Mouse (Mus musculus) left cerebral cortex, adult 8-10 months (tissue): Measurements from ENCODE around the gene Rassf7. TPM values are rescaled to one million over a fixed set of nuclear protein-coding genes. Genes with fewer than 3 reads are reported as not detected.

Source experiments
- DNase-seq, 2 experiments: peaks; one replicate each; pipeline ENCODE4 v3.0.0; 2022; ENCODE audit warnings: low spot score in 2 of 2
- total RNA-seq, 4 experiments: library from RNA; stranded (reverse); gene quantifications; 2 replicates each; pipeline ENCODE4 v1.2.4; 2022

The Rassf7 gene
- total RNA-seq, 4 experiments from 2014 or later = 0.89 to 2.7 (median 2.4) TPM

DNA sequence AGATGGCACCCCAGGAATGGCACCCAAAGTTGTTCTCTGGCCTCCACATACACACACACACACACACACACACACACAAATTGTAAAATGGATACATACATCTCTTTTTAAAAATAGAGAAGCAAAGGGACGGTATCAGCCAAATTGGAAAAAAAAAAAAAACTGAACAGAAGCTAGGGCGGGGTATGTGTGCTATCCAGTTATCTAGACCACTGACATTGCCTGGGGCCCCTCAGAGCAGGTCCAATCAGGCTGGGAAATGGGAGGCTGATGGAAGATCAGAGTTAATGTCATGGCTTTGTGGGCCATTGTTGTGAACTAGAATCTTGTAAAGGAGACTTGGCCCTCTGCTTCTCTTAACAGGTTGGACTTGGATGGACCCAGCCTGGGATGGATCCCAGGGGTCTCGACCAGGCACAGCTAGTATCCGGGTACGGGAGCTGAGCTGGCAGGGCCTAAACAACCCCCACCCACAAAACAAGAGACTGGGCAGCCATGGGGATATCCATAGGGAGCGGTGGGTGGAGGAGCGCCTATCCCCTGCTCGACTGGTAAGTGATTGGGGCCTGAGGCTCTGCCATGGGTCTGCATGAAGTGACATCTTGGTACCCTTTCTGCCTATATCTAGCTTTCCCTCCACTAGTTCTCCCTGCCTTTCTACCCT, 18.9 kb upstream of the Rassf7 start:
- no peak for DNase-seq

GRCm38 (mm10) chr7:141198121-141198520, 17.5 kb upstream of the Rassf7 start:
- DNase-seq = no peak

GRCm38 (mm10) chr7:141204546-141204945, 11.1 kb upstream of the Rassf7 start:
- DNase-seq = no peak

GRCm38 (mm10) chr7:141205504-141205903, 10.2 kb upstream of the Rassf7 start:
- no peak for DNase-seq

DNA sequence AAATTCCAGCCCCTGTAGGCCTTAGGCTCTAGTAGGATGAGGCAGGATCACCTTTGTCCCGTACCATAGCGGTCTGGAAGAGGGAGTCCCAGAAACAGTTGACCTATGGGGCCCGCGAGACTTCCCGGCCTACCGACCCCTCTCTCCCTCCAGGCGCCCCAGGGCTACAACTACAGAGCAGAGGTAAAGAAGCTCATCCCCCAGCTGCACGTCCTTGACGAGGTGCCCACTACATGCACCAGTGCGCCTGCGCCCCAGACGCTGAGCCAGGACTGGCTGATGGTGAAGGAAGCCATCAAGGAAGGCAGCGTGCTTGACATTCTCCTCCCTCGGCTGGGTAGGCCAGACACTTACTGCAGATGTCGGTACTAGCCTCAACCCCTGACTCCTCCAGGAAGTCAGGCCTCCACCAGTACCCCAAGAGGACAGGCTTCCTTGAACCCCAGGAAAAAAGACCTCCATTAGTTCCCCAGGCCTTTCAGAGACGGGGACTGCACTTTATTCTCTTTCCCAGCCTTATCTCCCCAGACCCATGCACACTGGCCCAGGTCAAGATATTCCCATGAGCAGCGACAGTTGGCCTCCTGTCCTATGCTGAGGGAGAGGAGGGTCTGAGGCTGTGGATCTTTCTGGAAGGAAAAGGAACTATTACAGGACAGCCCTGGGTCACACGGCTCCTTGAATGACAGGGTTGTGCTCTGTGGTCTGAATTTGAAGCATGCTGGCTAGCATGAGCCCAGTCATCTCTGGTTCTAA, 9.3 kb upstream of the Rassf7 start:
- DNase-seq = no peak

DNA sequence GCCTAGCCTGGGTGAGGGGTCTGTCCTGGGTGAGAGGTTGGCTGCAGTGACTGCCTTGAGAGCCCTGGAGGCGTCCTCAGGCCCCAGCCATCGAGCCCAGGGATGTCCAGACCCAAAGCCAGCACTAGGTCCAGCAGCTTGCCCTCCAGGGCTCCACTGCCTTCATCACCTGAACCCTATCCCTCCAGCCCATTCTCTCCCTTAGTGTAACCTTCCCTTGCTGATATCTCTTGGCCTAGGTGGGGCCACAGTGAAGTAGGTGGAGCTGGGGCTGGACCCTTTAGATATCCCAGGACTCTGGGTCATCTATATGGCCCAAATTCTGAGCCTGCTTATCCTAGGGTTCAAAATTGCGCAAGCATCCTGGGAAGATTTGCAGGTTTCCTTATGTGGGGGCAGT, 6.1 kb upstream of the Rassf7 start:
- no peak for DNase-seq

- no peak for DNase-seq
Observed at GRCm38 (mm10) chr7:141210137-141210536, 5.5 kb upstream of the Rassf7 start.

- DNase-seq = no peak
Observed at GRCm38 (mm10) chr7:141210606-141211131, 5.0 kb upstream of the Rassf7 start.

GRCm38 (mm10) chr7:141213133-141213532, 2.5 kb upstream of the Rassf7 start:
- no peak for DNase-seq

- no peak for DNase-seq
Observed at GRCm38 (mm10) chr7:141213605-141214235, 1.9 kb upstream of the Rassf7 start, which contains the start of gene Lmntd2. Lmntd2 (minus strand) TSS chr7:141214080.

GRCm38 (mm10) chr7:141214310-141214709, 1.4 kb upstream of the Rassf7 start:
- DNase-seq = no peak

DNA sequence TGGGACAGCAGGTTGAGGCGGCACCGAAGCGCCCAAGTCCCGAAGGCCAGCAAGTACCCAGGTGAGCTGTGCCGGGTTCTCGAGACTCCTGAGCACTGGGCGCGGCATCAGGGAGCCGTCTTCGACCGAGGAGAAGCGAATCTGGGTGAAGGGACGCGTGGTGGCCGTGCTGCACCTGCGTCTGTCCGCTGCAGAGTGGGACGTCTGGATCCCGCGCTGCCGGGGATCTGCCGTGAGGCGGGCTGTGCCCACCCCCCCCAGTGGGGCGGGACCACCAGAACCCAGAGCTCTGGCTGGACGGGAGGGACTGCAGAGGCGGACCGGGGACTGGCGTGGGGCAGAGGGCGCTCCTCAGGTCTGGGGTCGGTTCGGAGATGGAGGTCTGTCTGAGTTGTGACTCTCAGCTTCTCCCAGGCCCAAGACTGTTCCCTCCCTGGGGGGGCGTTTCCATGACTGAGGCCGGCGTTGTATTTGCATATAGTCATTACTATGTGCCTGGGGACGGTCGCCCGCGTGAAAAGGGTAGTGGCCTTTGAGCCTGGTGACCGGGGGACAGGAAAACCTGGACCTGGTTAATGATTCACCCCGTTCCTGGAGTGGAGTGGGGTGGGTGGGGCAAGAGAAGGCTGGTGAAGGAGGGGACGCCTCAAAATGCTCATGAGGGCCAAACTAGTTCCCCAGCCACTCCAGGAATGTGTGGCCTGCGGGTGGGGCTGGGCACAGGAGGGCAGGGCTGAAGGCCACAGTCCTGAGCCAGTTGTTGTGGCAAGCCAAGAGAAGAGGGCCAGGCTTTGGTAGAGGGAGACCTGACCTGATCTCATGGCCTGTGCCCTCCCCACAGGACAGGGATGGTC, 447 bp downstream of the Rassf7 start:
- DNase-seq = no peak

- DNase-seq = no peak
Observed at GRCm38 (mm10) chr7:141216894-141217293, 1.2 kb downstream of the Rassf7 start.

GRCm38 (mm10) chr7:141217343-141218013, 1.8 kb downstream of the Rassf7 start:
- DNase-seq = no peak

DNA sequence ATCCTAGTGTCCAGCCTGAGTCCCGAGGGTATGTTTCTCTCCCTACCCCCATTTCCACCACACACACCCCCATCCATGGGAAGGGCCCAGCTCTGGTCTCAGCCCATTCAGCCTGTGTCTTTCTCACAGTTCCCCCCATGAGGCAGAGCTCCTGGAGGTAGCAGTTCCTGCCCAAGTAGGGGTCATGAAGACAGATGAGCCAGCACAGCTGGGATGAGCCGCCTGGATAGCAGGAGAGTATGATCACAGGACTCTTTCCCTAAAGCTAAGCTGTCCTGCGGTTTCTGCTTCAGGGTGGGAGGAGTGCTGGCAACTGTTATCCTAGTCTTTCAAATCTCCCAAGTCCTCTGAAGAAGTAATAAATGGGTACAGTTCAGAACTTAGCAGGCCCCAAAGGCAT, 2.5 kb downstream of the Rassf7 start:
- DNase-seq = no peak

DNA sequence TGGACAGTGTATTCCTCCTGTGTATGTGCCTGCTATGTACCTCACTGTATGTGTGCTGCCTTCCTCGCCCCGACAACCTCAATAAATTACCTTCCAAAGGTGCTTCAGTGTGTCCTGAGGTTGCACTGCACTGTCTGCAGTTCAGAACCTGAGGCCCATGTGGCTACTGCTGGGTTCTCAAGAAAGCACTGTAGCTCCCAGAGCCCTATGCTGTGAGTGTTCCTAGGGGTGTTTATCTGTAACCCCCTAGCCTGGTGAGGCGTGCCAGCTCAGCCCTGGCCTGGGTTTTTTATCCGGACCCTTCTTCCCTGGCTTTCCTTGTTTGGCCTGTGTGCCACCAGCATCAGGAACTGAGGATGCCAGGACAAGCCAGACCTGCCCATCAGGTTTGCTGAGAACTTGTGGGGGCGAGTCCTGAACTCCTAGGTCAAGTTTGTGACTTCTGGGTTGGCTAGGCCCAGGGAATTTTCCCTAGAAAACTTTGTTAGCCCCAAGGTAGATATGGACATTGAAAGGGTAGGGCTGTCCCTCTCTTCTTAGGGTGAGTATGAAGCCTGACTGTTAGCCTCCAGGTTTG, 3.0 kb downstream of the Rassf7 start:
- no peak for DNase-seq

DNA sequence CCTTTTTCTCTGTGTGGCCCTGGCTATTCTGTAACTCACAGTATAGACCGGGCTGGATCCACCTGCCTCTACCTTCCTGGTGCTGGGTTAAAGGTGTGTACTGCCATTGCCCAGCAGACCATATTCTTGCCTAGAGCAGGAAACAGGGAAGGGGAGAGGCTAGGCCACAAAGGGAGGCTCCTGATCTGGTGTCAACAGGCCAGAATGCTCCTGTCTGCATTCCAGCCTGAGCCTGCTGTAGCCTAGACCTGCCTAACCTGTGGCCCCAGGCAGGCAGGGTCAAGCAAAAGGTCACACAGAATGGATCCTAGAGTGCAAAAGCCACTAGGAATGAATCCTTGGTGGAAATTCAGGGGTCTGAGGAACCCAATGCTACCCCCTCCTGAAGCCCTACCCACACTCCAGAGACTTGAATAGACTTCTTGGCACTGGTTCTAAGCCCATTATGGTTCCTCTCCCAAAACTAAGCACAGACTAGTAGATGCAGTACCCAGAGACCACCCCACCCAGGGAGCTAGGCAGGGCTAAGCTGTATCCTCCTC, 4.0 kb downstream of the Rassf7 start:
- no peak for DNase-seq

GRCm38 (mm10) chr7:141220377-141220776, 4.7 kb downstream of the Rassf7 start:
- DNase-seq = no peak

GRCm38 (mm10) chr7:141221249-141222125, 5.8 kb downstream of the Rassf7 start:
- DNase-seq = peak; percentile 81 to 95
